Mouse (Mus musculus) kidney, embryonic 16.5 days (tissue): ENCODE results near the gene Tmem248. TPM values are rescaled to one million over a fixed set of nuclear protein-coding genes. Genes with fewer than 3 reads are reported as not detected.

Experiments used
- ATAC-seq: fragments of 200-750 bp; cut with Nextera tagmentation; 2 replicates; pipeline ENCODE4 v1.8.0; 2017; ENCODE audit warnings: moderate TSS enrichment; ENCODE audit not compliant: low FRiP score, low TSS enrichment
- H3K27ac ChIP-seq: fragments of 300-500 bp; sonication (generic); 2 replicates; pipeline ENCODE4 v1.5.1; 2014; ENCODE audit warnings: low read length
- H3K27me3 ChIP-seq: fragments of 300-500 bp; sonication (generic); 2 replicates; pipeline ENCODE4 v1.6.1; 2014; ENCODE audit warnings: low read length, control low read depth, mixed read lengths; ENCODE audit not compliant: insufficient read depth
- H3K36me3 ChIP-seq: fragments of 300-500 bp; sonication (generic); 2 replicates; pipeline ENCODE4 v1.6.1; 2014; ENCODE audit warnings: low read length, control low read depth, mixed read lengths; ENCODE audit not compliant: insufficient read depth
- H3K4me1 ChIP-seq: fragments of 300-500 bp; sonication (generic); 2 replicates; pipeline ENCODE4 v1.6.1; 2014; ENCODE audit warnings: low read length, control low read depth, mixed read lengths; ENCODE audit not compliant: insufficient read depth
- H3K4me2 ChIP-seq: fragments of 300-500 bp; sonication (generic); replicated peaks from 2 replicates; pipeline ENCODE4 v1.6.1; 2014; ENCODE audit warnings: low read depth, low read length
- H3K4me3 ChIP-seq: fragments of 300-500 bp; sonication (generic); 2 replicates; pipeline ENCODE4 v1.5.1; 2014; ENCODE audit warnings: mild to moderate bottlenecking, low read length
- H3K9ac ChIP-seq: fragments of 300-500 bp; sonication (generic); replicated peaks from 2 replicates; pipeline ENCODE4 v1.6.1; 2014; ENCODE audit warnings: low read length
- H3K9me3 ChIP-seq: fragments of 300-500 bp; sonication (generic); 2 replicates; pipeline ENCODE4 v1.6.1; 2016; ENCODE audit warnings: low read length, control low read depth
- WGBS: fragments of 180-500 bp; shearing (Covaris S2); extraction: QIAGEN DNeasy Blood & Tissue Kit; methylation state at CpG from one replicate; pipeline ENCODE4 v1.1.7; 2014; 5-methylcytosine and 5-hydroxymethylcytosine counted together
- polyA plus RNA-seq: library from polyadenylated mRNA; unstranded; fragments of >200 nt; fragmentation: Nextera tagmentation; extraction: Ambion mirVana; gene quantifications from 2 replicates; pipeline ENCODE4 v1.2.1, GENCODE M21; 2015

Gene Tmem248
- polyA plus RNA-seq, 1 experiment from 2014 or later = 33.4 TPM

DNA sequence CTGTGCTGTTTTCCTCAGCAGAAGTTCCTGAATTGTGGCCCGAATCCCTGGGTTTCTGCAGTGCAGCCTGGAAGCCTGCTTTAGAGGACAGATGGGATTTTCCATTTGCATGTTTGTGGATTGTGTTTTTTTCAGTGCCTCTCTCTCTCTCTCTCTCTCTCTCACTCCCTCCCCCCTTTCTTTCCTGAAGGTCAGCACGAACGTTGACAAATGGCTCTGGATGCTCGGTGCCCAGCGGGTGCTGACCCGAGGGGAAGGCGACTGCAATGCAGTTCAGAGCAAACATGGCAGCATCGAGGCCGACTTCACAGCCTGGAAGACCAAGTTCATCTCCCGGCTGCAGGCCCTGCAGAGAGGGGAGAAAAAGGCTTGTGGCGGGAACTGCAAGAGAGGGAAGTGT, 52.1 kb downstream of the Tmem248 start:
- no peaks in the 10 kb centered on the region for H3K27me3 ChIP-seq
- H3K36me3 ChIP-seq = peaks cover 53% of the 10 kb centered on the region
- no peaks in the 10 kb centered on the region for H3K4me1 ChIP-seq
- no peaks in the 10 kb centered on the region for H3K9me3 ChIP-seq
- 82% methylated on average over 10 of the region's 11 CpGs for WGBS
- no peak overlapping the region for H3K9ac ChIP-seq
- no peak overlapping the region for H3K27ac ChIP-seq
- H3K4me2 ChIP-seq = no peak overlapping the region
- no peak for ATAC-seq
- no peak overlapping the region for H3K4me3 ChIP-seq

GRCm38 (mm10) chr5:130272344-130272743, 55.5 kb downstream of the Tmem248 start:
- Histone ChIP-seq H3K9ac (no peak overlapping the region), H3K27me3 (no peaks in the 10 kb centered on the region), H3K9me3 (no peaks in the 10 kb centered on the region), H3K36me3 (peaks cover 59% of the 10 kb centered on the region), H3K4me3 (no peak overlapping the region), H3K27ac (no peak overlapping the region), H3K4me1 (no peaks in the 10 kb centered on the region), H3K4me2 (no peak overlapping the region)
- no peak for ATAC-seq
- WGBS = 87% methylated on average over 1 of the region's 1 CpGs

- WGBS = 90% methylated on average over 6 of the region's 6 CpGs
- no peak for ATAC-seq
- Histone ChIP-seq H3K4me2 (no peak overlapping the region), H3K27ac (no peak overlapping the region), H3K27me3 (no peaks in the 10 kb centered on the region), H3K4me1 (no peaks in the 10 kb centered on the region), H3K36me3 (peaks cover 58% of the 10 kb centered on the region), H3K9ac (no peak overlapping the region), H3K4me3 (no peak overlapping the region), H3K9me3 (no peaks in the 10 kb centered on the region)
Observed at GRCm38 (mm10) chr5:130273046-130273445, 56.2 kb downstream of the Tmem248 start.

DNA sequence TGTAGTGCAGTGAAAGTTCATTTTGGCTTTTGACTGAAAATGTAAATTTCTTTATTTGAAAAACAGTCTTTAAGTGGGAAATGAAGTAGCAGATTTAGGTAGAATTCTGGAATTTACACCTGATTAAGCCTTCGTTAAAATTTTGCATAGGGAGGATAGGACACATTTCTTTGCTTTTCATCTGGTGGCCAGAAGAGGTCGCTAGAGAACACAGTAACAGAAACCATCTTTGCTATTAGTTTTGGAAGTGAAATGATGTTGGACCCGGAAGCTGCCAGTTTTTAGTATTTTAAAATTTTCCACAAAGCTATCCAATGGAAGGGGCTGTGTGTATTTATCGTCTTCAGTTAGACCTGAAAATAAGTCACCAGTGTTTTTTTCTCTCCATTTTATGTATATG, 58.6 kb downstream of the Tmem248 start:
- WGBS = 43% methylated on average over 4 of the region's 4 CpGs

DNA sequence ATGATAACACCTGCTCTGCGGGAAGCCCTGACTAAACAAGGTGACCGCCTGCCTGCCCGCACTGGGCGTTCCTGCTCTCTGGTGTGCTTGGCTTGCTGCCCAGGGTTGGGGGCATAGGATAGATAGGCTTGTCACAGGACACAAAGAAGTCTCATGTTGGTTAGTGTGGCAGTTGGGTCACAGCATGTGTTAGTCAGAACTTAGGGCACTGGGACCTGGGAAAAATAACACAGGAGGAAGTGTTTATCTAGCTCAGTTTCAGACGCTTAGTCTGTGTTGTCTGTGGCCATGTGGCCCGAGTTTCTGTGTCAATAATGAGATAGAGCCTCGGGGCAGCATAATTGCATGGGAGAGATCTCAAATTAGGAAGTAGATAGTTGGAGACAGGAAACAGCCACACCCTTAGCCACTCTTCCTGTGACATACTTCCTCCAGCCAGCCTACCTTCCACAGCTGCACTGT, 61.2 kb downstream of the Tmem248 start:
- peaks cover 68% of the 10 kb centered on the region for H3K36me3 ChIP-seq

More for the DNA sequence above, 58.6 kb downstream of the Tmem248 start:
- no peak for ATAC-seq
- H3K27ac ChIP-seq = no peak overlapping the region
- no peak overlapping the region for H3K9ac ChIP-seq
- no peak overlapping the region for H3K4me3 ChIP-seq
- no peak overlapping the region for H3K4me2 ChIP-seq
- no peaks in the 10 kb centered on the region for H3K27me3 ChIP-seq
- H3K36me3 ChIP-seq = peaks cover 65% of the 10 kb centered on the region
- H3K9me3 ChIP-seq = no peaks in the 10 kb centered on the region
- no peaks in the 10 kb centered on the region for H3K4me1 ChIP-seq

DNA sequence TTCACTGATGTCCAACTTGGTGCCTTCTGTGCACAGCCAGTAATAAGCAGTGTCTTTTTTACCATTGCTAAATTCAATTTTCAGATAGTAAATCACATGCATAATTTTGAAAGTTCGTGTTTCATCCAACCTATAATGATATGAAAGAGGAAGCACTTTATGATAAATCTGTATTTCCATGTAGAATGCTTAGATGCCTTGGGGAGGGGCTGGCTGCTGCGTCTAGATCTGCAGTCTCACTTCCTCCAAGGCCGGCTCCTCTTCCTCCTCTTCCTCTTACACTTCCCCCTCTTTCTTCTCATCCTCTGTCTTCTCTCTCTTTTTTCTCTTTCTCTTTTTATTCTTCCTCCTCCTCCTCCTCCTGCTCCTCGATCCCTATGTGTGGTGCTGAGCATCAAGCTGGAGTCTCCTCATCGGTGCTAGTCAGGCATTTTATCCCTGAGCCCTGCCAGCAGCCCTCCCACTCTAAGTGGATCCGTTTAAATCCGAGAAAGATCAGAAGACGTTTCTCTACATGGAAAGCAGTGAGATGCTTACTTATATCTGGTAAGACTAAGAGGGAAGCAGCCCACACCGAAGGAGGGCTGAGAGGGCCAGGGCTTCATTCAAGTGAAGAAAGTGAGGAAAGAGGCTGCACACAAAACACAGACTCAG, 66.3 kb downstream of the Tmem248 start:
- H3K9ac ChIP-seq = no peak overlapping the region
- H3K4me3 ChIP-seq = no peak overlapping the region
- no peak overlapping the region for H3K4me2 ChIP-seq
- whole genome bisulfite sequencing = 97% methylated on average over 9 of the region's 9 CpGs
- H3K9me3 ChIP-seq = peaks cover 5% of the 10 kb centered on the region; the same call in 1 of the 2 replicates
- H3K27ac ChIP-seq = no peak overlapping the region
- peaks cover 55% of the 10 kb centered on the region for H3K36me3 ChIP-seq
- H3K27me3 ChIP-seq = no peaks in the 10 kb centered on the region
- H3K4me1 ChIP-seq = no peaks in the 10 kb centered on the region
- ATAC-seq = no peak

More for the DNA sequence above, 61.2 kb downstream of the Tmem248 start:
- ATAC-seq = no peak
- Histone ChIP-seq H3K9me3 (no peaks in the 10 kb centered on the region), H3K27me3 (no peaks in the 10 kb centered on the region), H3K4me2 (no peak overlapping the region), H3K9ac (no peak overlapping the region), H3K4me3 (no peak overlapping the region), H3K4me1 (no peaks in the 10 kb centered on the region), H3K27ac (no peak overlapping the region)
- 85% methylated on average over 7 of the region's 7 CpGs for WGBS

GRCm38 (mm10) chr5:130288106-130288505, 71.2 kb downstream of the Tmem248 start:
- no peaks in the 10 kb centered on the region for H3K27me3 ChIP-seq
- no peak for ATAC-seq
- H3K9ac ChIP-seq = no peak overlapping the region
- peaks cover 9% of the 10 kb centered on the region; the same call in 1 of the 2 replicates for H3K9me3 ChIP-seq
- H3K4me2 ChIP-seq = no peak overlapping the region
- no peak overlapping the region for H3K4me3 ChIP-seq
- H3K4me1 ChIP-seq = no peaks in the 10 kb centered on the region
- peaks cover 43% of the 10 kb centered on the region for H3K36me3 ChIP-seq
- 93% methylated on average over 7 of the region's 7 CpGs for WGBS
- H3K27ac ChIP-seq = no peak overlapping the region

- no peak overlapping the region for H3K27ac ChIP-seq
- no peaks in the 10 kb centered on the region for H3K27me3 ChIP-seq
- no peak overlapping the region for H3K4me3 ChIP-seq
- no peak for ATAC-seq
- no peaks in the 10 kb centered on the region for H3K4me1 ChIP-seq
- peaks cover 4% of the 10 kb centered on the region; the same call in 1 of the 2 replicates for H3K9me3 ChIP-seq
- peaks cover 34% of the 10 kb centered on the region for H3K36me3 ChIP-seq
- H3K4me2 ChIP-seq = no peak overlapping the region
- 99% methylated on average over 6 of the region's 6 CpGs for whole genome bisulfite sequencing
- H3K9ac ChIP-seq = no peak overlapping the region
Observed at GRCm38 (mm10) chr5:130290242-130290641, 73.4 kb downstream of the Tmem248 start.

- Histone ChIP-seq H3K27ac (no peak overlapping the region), H3K36me3 (peaks cover 39% of the 10 kb centered on the region), H3K27me3 (no peaks in the 10 kb centered on the region), H3K4me3 (no peak overlapping the region), H3K9me3 (peaks cover 4% of the 10 kb centered on the region; the same call in 1 of the 2 replicates), H3K4me1 (no peaks in the 10 kb centered on the region), H3K4me2 (no peak overlapping the region), H3K9ac (no peak overlapping the region)
- WGBS = 94% methylated on average over 12 of the region's 12 CpGs
- no peak for ATAC-seq
Observed at GRCm38 (mm10) chr5:130290775-130291174, 73.9 kb downstream of the Tmem248 start.

GRCm38 (mm10) chr5:130292976-130293375, 76.1 kb downstream of the Tmem248 start:
- Histone ChIP-seq H3K27ac (no peak overlapping the region), H3K9me3 (peaks cover 4% of the 10 kb centered on the region; the same call in 1 of the 2 replicates), H3K4me2 (no peak overlapping the region), H3K36me3 (peaks cover 45% of the 10 kb centered on the region), H3K4me3 (no peak overlapping the region), H3K4me1 (no peaks in the 10 kb centered on the region), H3K9ac (no peak overlapping the region), H3K27me3 (no peaks in the 10 kb centered on the region)
- ATAC-seq = no peak
- WGBS = 93% methylated on average over 4 of the region's 4 CpGs
